Mouse (Mus musculus): ENCODE measurements around the gene Ttc7b. TPM values are rescaled to one million over a fixed set of nuclear protein-coding genes. Genes with fewer than 3 reads are reported as not detected.

Ttc7b gene
- polyA plus RNA-seq, 1 experiment from 2014 or later: 6.6 TPM

GRCm38 (mm10) chr12:100313209-100313608 lies 207.4 kb downstream of the Ttc7b start:
- Histone ChIP-seq H3K9ac (replicated peaks; ENCODE audit: low read depth) (no peak overlapping the region), H3K27me3 (replicated peaks; ENCODE audit: insufficient read depth, low read length) (no peaks in the 10 kb centered on the region), H3K9me3 (ENCODE audit: low read length) (no peaks in the 10 kb centered on the region), H3K4me3 (ENCODE audit: low read depth, low read length) (no peak overlapping the region), H3K4me1 (ENCODE audit: insufficient read depth, low read depth, low read length) (no peaks in the 10 kb centered on the region; the same call in 1 of the 2 replicates), H3K4me2 (replicated peaks; ENCODE audit: low read depth, low read length) (no peak overlapping the region), H3K27ac (ENCODE audit: low read length) (no peak overlapping the region), H3K36me3 (ENCODE audit: insufficient read depth, low read length) (no peaks in the 10 kb centered on the region)
- WGBS: 65% methylated on average over 6 of the region's 6 CpGs
- TF ChIP-seq EP300 (IDR thresholded peaks at IDR 0.05) (no peak), CTCF (IDR thresholded peaks at IDR 0.05) (no peak)
- DNase-seq (ENCODE audit: low spot score): no peak
- ATAC-seq: no peak

GRCm38 (mm10) chr12:100310471-100311392 lies 209.9 kb downstream of the Ttc7b start:
- Histone ChIP-seq H3K9ac (replicated peaks; ENCODE audit: low read depth) (no peak overlapping the region), H3K36me3 (ENCODE audit: insufficient read depth, low read length) (no peaks in the 10 kb centered on the region), H3K27me3 (replicated peaks; ENCODE audit: insufficient read depth, low read length) (no peaks in the 10 kb centered on the region), H3K4me1 (ENCODE audit: insufficient read depth, low read depth, low read length) (peaks cover 7% of the 10 kb centered on the region; the same call in 1 of the 2 replicates), H3K4me2 (replicated peaks; ENCODE audit: low read depth, low read length) (no peak overlapping the region), H3K9me3 (ENCODE audit: low read length) (no peaks in the 10 kb centered on the region), H3K27ac (ENCODE audit: low read length) (no peak overlapping the region), H3K4me3 (ENCODE audit: low read depth, low read length) (no peak overlapping the region)
- ATAC-seq (no peak), DNase-seq (ENCODE audit: low spot score) (no peak)
- WGBS: 67% methylated on average over 6 of the region's 6 CpGs
- TF ChIP-seq CTCF (IDR thresholded peaks at IDR 0.05): peak; percentile 33
- no peak for TF ChIP-seq EP300 (IDR thresholded peaks at IDR 0.05)

DNA sequence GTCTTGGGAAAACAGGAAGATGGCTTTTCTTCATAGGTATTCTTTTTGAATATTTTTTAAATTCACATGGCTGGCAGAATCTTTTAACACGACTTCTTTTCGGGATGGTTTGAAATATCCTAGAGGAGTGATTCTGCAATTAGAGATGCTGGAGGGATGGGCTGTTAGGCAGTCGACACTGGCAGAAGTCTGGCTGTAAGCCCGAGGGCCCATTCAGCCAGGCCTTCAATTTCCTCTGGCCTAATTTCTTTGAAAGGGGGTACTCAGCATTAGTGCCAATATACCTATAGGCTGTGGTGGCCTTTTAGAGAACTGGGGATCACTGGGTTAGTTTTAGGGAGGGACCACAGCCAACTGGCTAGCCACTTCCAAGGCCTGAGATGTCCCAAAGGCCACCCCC lies 211.4 kb downstream of the Ttc7b start:
- Histone ChIP-seq H3K9ac (replicated peaks; ENCODE audit: low read depth) (no peak overlapping the region), H3K4me3 (ENCODE audit: low read depth, low read length) (no peak overlapping the region), H3K4me2 (replicated peaks; ENCODE audit: low read depth, low read length) (no peak overlapping the region), H3K27ac (ENCODE audit: low read length) (no peak overlapping the region), H3K4me1 (ENCODE audit: insufficient read depth, low read depth, low read length) (peaks cover 7% of the 10 kb centered on the region; the same call in 1 of the 2 replicates), H3K36me3 (ENCODE audit: insufficient read depth, low read length) (no peaks in the 10 kb centered on the region), H3K27me3 (replicated peaks; ENCODE audit: insufficient read depth, low read length) (no peaks in the 10 kb centered on the region), H3K9me3 (ENCODE audit: low read length) (no peaks in the 10 kb centered on the region)
- ATAC-seq (no peak), DNase-seq (ENCODE audit: low spot score) (no peak)
- TF ChIP-seq CTCF (IDR thresholded peaks at IDR 0.05): no peak
- WGBS: 71% methylated on average over 4 of the region's 4 CpGs

DNA sequence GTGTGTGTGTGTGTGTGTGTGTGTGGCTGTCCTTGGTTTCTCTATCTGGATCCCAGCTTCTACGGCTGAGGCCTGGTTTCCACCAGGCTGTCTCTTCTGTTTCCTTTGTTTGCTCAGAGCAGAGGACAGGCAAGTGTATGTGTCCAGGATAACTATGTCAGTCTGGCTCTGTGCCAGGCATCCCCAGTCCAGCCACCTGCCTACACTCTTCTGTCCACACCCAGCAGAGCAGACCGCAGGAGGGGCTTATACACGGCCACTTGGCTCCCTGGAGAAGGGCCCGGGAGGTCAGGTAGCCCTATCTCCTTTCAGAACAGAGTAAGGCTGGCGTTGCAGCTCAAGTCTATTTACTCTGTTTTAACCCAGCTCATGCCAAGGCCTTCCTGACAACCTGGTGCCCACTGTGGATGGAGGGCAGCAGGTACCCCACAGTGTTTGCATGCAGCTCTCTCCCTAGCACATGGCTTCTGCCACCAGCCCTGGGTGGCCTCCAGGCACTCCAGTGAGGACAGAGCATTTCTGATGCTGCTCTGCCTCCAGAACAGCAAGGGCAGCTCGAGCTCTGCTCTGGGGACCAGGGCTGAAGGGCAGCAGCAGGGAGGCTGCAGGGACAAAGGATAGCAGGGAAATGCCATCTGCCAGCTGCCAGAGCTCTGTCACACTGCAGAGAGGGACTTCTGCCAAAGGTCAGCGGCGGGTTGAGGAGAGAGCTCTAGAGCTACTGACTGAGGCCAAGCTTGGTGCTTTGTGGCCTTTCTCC lies 212.9 kb downstream of the Ttc7b start:
- H3K9ac ChIP-seq (replicated peaks; ENCODE audit: low read depth): no peak overlapping the region
- TF ChIP-seq EP300 (IDR thresholded peaks at IDR 0.05): no peak
- no peak for TF ChIP-seq CTCF (IDR thresholded peaks at IDR 0.05)

GRCm38 (mm10) chr12:100306336-100306735 lies 214.3 kb downstream of the Ttc7b start:
- TF ChIP-seq CTCF (IDR thresholded peaks at IDR 0.05): no peak
- no peak for TF ChIP-seq EP300 (IDR thresholded peaks at IDR 0.05)
- no peak overlapping the region for H3K9ac ChIP-seq (replicated peaks; ENCODE audit: low read depth)
- no peaks in the 10 kb centered on the region for H3K27me3 ChIP-seq (replicated peaks; ENCODE audit: insufficient read depth, low read length)
- H3K27ac ChIP-seq (ENCODE audit: low read length): no peak overlapping the region
- DNase-seq (ENCODE audit: low spot score): no peak
- no peak overlapping the region for H3K4me3 ChIP-seq (ENCODE audit: low read depth, low read length)
- H3K4me1 ChIP-seq (ENCODE audit: insufficient read depth, low read depth, low read length): peaks cover 7% of the 10 kb centered on the region; the same call in 1 of the 2 replicates
- H3K36me3 ChIP-seq (ENCODE audit: insufficient read depth, low read length): 0 out of 2 replicates have a peak, but pooled peaks cover 1% of the 10 kb centered on the region
- no peaks in the 10 kb centered on the region for H3K9me3 ChIP-seq (ENCODE audit: low read length)
- 60% methylated on average over 1 of the region's 1 CpGs for WGBS
- ATAC-seq: no peak
- no peak overlapping the region for H3K4me2 ChIP-seq (replicated peaks; ENCODE audit: low read depth, low read length)

More for the DNA sequence above, 212.9 kb downstream of the Ttc7b start:
- Histone ChIP-seq H3K4me2 (replicated peaks; ENCODE audit: low read depth, low read length) (no peak overlapping the region), H3K4me3 (ENCODE audit: low read depth, low read length) (no peak overlapping the region), H3K27me3 (replicated peaks; ENCODE audit: insufficient read depth, low read length) (no peaks in the 10 kb centered on the region), H3K9me3 (ENCODE audit: low read length) (no peaks in the 10 kb centered on the region), H3K36me3 (ENCODE audit: insufficient read depth, low read length) (no peaks in the 10 kb centered on the region), H3K27ac (ENCODE audit: low read length) (no peak overlapping the region), H3K4me1 (ENCODE audit: insufficient read depth, low read depth, low read length) (peaks cover 7% of the 10 kb centered on the region; the same call in 1 of the 2 replicates)
- DNase-seq (ENCODE audit: low spot score) (peak; percentile 56), ATAC-seq (peak; percentile 75)
- WGBS: 25% methylated on average over 8 of the region's 8 CpGs

- Histone ChIP-seq H3K27ac (ENCODE audit: low read length) (no peak overlapping the region), H3K4me3 (ENCODE audit: low read depth, low read length) (no peak overlapping the region), H3K27me3 (replicated peaks; ENCODE audit: insufficient read depth, low read length) (no peaks in the 10 kb centered on the region), H3K9me3 (ENCODE audit: low read length) (no peaks in the 10 kb centered on the region), H3K36me3 (ENCODE audit: insufficient read depth, low read length) (0 out of 2 replicates have a peak, but pooled peaks cover 5% of the 10 kb centered on the region), H3K4me1 (ENCODE audit: insufficient read depth, low read depth, low read length) (peaks cover 7% of the 10 kb centered on the region; the same call in 1 of the 2 replicates), H3K4me2 (replicated peaks; ENCODE audit: low read depth, low read length) (no peak overlapping the region), H3K9ac (replicated peaks; ENCODE audit: low read depth) (no peak overlapping the region)
- DNase-seq (ENCODE audit: low spot score) (no peak), ATAC-seq (no peak)
- 57% methylated on average over 4 of the region's 4 CpGs for WGBS
- no peak for TF ChIP-seq CTCF (IDR thresholded peaks at IDR 0.05)
- TF ChIP-seq EP300 (IDR thresholded peaks at IDR 0.05): no peak
Observed at GRCm38 (mm10) chr12:100305051-100305673, 215.5 kb downstream of the Ttc7b start.
